Comparison of ENCODE assay signal across 11 mouse cellular contexts in genomic region chr5:135025899-135026298, GRCm38 (mm10). TPM values are rescaled to one million over a fixed set of nuclear protein-coding genes. Genes with fewer than 3 reads are reported as not detected.
A peak's percentile ranks its signal among the peaks of the same experiment; 100 is the strongest.
DNase-seq lines count a peak whose midpoint lies in the region; ATAC-seq lines count a peak whose summit lies in the region.
"Had no signal": no experiment of that assay in that cellular context is flagged by ENCODE, and none has a peak within 500 bp of the region (broad histone marks: within the 10 kb centered on the region; RNA-seq: fewer than 3 reads in every experiment).

No protein-coding gene starts in this region.

- no peak overlapping the region for H3K4me3 ChIP-seq in heart, embryonic 16.5 days (ENCODE audit: low read length)
- no peak overlapping the region for H3K4me3 ChIP-seq in hindbrain, embryonic 11.5 days (ENCODE audit: low read depth, low read length)
- H3K4me3 ChIP-seq in midbrain, embryonic 16.5 days (ENCODE audit: low read depth, low read length) = no peak overlapping the region

- no peaks in the 10 kb centered on the region for H3K27me3 ChIP-seq in heart, embryonic 16.5 days (ENCODE audit: control insufficient read depth, insufficient read depth, low read length)
- no peaks in the 10 kb centered on the region for H3K27me3 ChIP-seq in hindbrain, embryonic 11.5 days (ENCODE audit: control insufficient read depth, insufficient read depth, low read length)
- no peaks in the 10 kb centered on the region for H3K27me3 ChIP-seq in midbrain, embryonic 16.5 days (ENCODE audit: control insufficient read depth, insufficient read depth, low read depth, low read length)
- H3K27me3 ChIP-seq: Patski had no signal

- H3K27ac ChIP-seq in heart, embryonic 16.5 days (ENCODE audit: low read length) = no peak overlapping the region
- no peak overlapping the region for H3K27ac ChIP-seq in hindbrain, embryonic 11.5 days (ENCODE audit: low read depth, low read length)
- H3K27ac ChIP-seq in midbrain, embryonic 16.5 days (ENCODE audit: low read length) = no peak overlapping the region

- peak overlapping the region; percentile 88; the same call in 1 of the 2 replicates for H3K4me2 ChIP-seq in heart, embryonic 16.5 days (ENCODE audit: low read depth, low read length)
- peak overlapping the region; percentile 11; the same call in 1 of the 2 replicates for H3K4me2 ChIP-seq in hindbrain, embryonic 11.5 days (replicated peaks; ENCODE audit: low read depth, low read length)
- H3K4me2 ChIP-seq in midbrain, embryonic 16.5 days (ENCODE audit: low read length) = peak overlapping the region; percentile 25; the same call in 1 of the 2 replicates

- H3K9ac ChIP-seq in heart, embryonic 16.5 days (ENCODE audit: low read length) = no peak overlapping the region
- H3K9ac ChIP-seq in hindbrain, embryonic 11.5 days (ENCODE audit: low read depth, low read length) = no peak overlapping the region
- peak overlapping the region; percentile 31 for H3K9ac ChIP-seq in midbrain, embryonic 16.5 days (ENCODE audit: low read depth, low read length)

- peaks cover 45% of the 10 kb centered on the region for H3K4me1 ChIP-seq in heart, embryonic 16.5 days (ENCODE audit: control insufficient read depth, insufficient read depth, low read length)
- no peaks in the 10 kb centered on the region; the same call in 1 of the 2 replicates for H3K4me1 ChIP-seq in hindbrain, embryonic 11.5 days (replicated peaks; ENCODE audit: control insufficient read depth, insufficient read depth, low read length)
- H3K4me1 ChIP-seq in midbrain, embryonic 16.5 days (ENCODE audit: control insufficient read depth, insufficient read depth, low read length) = peaks cover 24% of the 10 kb centered on the region

- WGBS in heart, embryonic 16.5 days = 28% methylated on average over 7 of the region's 7 CpGs
- WGBS in hindbrain, embryonic 11.5 days = 20% methylated on average over 7 of the region's 7 CpGs
- WGBS in midbrain, embryonic 16.5 days = 23% methylated on average over 7 of the region's 7 CpGs

- no peaks in the 10 kb centered on the region for H3K9me3 ChIP-seq in heart, embryonic 16.5 days (replicated peaks; ENCODE audit: control insufficient read depth, low read length)
- no peaks in the 10 kb centered on the region for H3K9me3 ChIP-seq in hindbrain, embryonic 11.5 days (ENCODE audit: control insufficient read depth, low read length)
- no peaks in the 10 kb centered on the region for H3K9me3 ChIP-seq in midbrain, embryonic 16.5 days (replicated peaks; ENCODE audit: control insufficient read depth, low read length, poor library complexity, severe bottlenecking)

- no peak for ATAC-seq in heart, embryonic 16.5 days (replicated peaks; ENCODE audit: extremely low read depth, insufficient read depth, low FRiP score)
- ATAC-seq in hindbrain, embryonic 11.5 days (ENCODE audit: low FRiP score) = no peak
- no peak for ATAC-seq in midbrain, embryonic 16.5 days
- ATAC-seq: Patski had no signal

- intact Hi-C loops in heart, postnatal 36 days (cut with DNase I) = no loop called here

- no peak for DNase-seq in heart, postnatal 36 days
- peak; percentile 42 for DNase-seq in T-cell, adult 2 months (ENCODE audit: low spot score)
- peak; percentile 14 for DNase-seq in hindbrain, embryonic 11.5 days (ENCODE audit: low spot score)
- no peak for DNase-seq in retina, postnatal 1 day
- DNase-seq in ovary, postnatal 36 days (ENCODE audit: low spot score) = no peak
- DNase-seq in thymus, postnatal 4 days = no peak
- DNase-seq: kidney, postnatal 36 days had no signal

- no peaks in the 10 kb centered on the region for H3K36me3 ChIP-seq in heart, embryonic 16.5 days (ENCODE audit: control insufficient read depth, insufficient read depth)
- H3K36me3 ChIP-seq in hindbrain, embryonic 11.5 days (ENCODE audit: control insufficient read depth, insufficient read depth, low read length) = no peaks in the 10 kb centered on the region
- no peaks in the 10 kb centered on the region for H3K36me3 ChIP-seq in midbrain, embryonic 16.5 days (ENCODE audit: control insufficient read depth, insufficient read depth, low read length)

RNA-seq across cellular contexts. Expression of gene Stx1a, which starts 2.6 kb away (rescaled TPM):
- polyA plus RNA-seq in heart, embryonic 16.5 days (2015; fragmentation: Nextera tagmentation; extraction: Ambion mirVana) = 6.0 and 7.4 TPM in 2 replicates
- total RNA-seq in heart, postnatal 36 days (2021) = 1 to 10 TPM; 1.7 to 2.0 TPM
- 21.8 and 24.0 TPM in 2 replicates for polyA plus RNA-seq in hindbrain, embryonic 11.5 days (2014; fragmentation: Nextera tagmentation; extraction: Ambion mirVana)
- polyA plus RNA-seq in midbrain, embryonic 16.5 days (2015; fragmentation: Nextera tagmentation; extraction: Ambion mirVana) = 162 and 195 TPM in 2 replicates

RNA-seq across cellular contexts. Expression of gene Abhd11, which starts 16.9 kb away (rescaled TPM):
- polyA plus RNA-seq in heart, embryonic 16.5 days (2015; fragmentation: Nextera tagmentation; extraction: Ambion mirVana) = 74.5 and 78.6 TPM in 2 replicates
- total RNA-seq in heart, postnatal 36 days (2021) = 10 to 100 TPM; 63.6 to 68.4 TPM
- 45.1 and 48.3 TPM in 2 replicates for polyA plus RNA-seq in hindbrain, embryonic 11.5 days (2014; fragmentation: Nextera tagmentation; extraction: Ambion mirVana)
- polyA plus RNA-seq in midbrain, embryonic 16.5 days (2015; fragmentation: Nextera tagmentation; extraction: Ambion mirVana) = 76.5 and 81.5 TPM in 2 replicates

RNA-seq across cellular contexts. Expression of gene Dnajc30, which starts 38.1 kb away (rescaled TPM):
- 28.8 and 30.9 TPM in 2 replicates for polyA plus RNA-seq in heart, embryonic 16.5 days (2015; fragmentation: Nextera tagmentation; extraction: Ambion mirVana)
- 10 to 100 TPM; 38.5 to 40.4 TPM for total RNA-seq in heart, postnatal 36 days (2021)
- 26.2 and 29.2 TPM in 2 replicates for polyA plus RNA-seq in hindbrain, embryonic 11.5 days (2014; fragmentation: Nextera tagmentation; extraction: Ambion mirVana)
- polyA plus RNA-seq in midbrain, embryonic 16.5 days (2015; fragmentation: Nextera tagmentation; extraction: Ambion mirVana) = 48.8 and 49.6 TPM in 2 replicates

RNA-seq across cellular contexts. Expression of gene Bud23, which starts 38.9 kb away (rescaled TPM):
- polyA plus RNA-seq in heart, embryonic 16.5 days (2015; fragmentation: Nextera tagmentation; extraction: Ambion mirVana) = 59.7 and 70.4 TPM in 2 replicates
- total RNA-seq in heart, postnatal 36 days (2021) = 10 to 100 TPM; 21.2 to 24.7 TPM
- 113 and 118 TPM in 2 replicates for polyA plus RNA-seq in hindbrain, embryonic 11.5 days (2014; fragmentation: Nextera tagmentation; extraction: Ambion mirVana)
- polyA plus RNA-seq in midbrain, embryonic 16.5 days (2015; fragmentation: Nextera tagmentation; extraction: Ambion mirVana) = 74.4 and 76.9 TPM in 2 replicates

RNA-seq across cellular contexts. Expression of gene Cldn3, which starts 39.9 kb away (rescaled TPM):
- 8.0 and 32.8 TPM in 2 replicates for polyA plus RNA-seq in heart, embryonic 16.5 days (2015; fragmentation: Nextera tagmentation; extraction: Ambion mirVana)
- total RNA-seq in heart, postnatal 36 days (2021) = under 1 TPM in 1 of 2 experiments, not detected in 1; 0.22 TPM
- 3.5 and 5.3 TPM in 2 replicates for polyA plus RNA-seq in hindbrain, embryonic 11.5 days (2014; fragmentation: Nextera tagmentation; extraction: Ambion mirVana)
- polyA plus RNA-seq in midbrain, embryonic 16.5 days (2015; fragmentation: Nextera tagmentation; extraction: Ambion mirVana) = 2.2 and 2.6 TPM in 2 replicates
- total RNA-seq: common myeloid progenitor, adult 5-6 weeks had no signal
- polyA plus RNA-seq: Patski had no signal

Comparison
In these comparisons a context has a peak if more than half of its experiments do, and no peak if none do; other contexts are left out.
1. H3K4me2 ChIP-seq: peak in every context shown above with its lines; median percentile 88 in heart, embryonic 16.5 days; 25 in midbrain, embryonic 16.5 days; 11 in hindbrain, embryonic 11.5 days.
2. DNase-seq: peak in T-cell, adult 2 months (single experiment) and hindbrain, embryonic 11.5 days (single experiment); none in heart, postnatal 36 days (0 of 2), retina, postnatal 1 day (single experiment), ovary, postnatal 36 days (single experiment) and thymus, postnatal 4 days (single experiment).